Mouse (Mus musculus): ENCODE results near the gene Meiob. TPM values are rescaled to one million over a fixed set of nuclear protein-coding genes. Genes with fewer than 3 reads are reported as not detected.

The Meiob gene
- not detected for total RNA-seq (2021)
- long read RNA-seq, experiment 1 = 0 reads
- long read RNA-seq, experiment 2 = 0 reads

- DNase-seq (ENCODE audit: low spot score in 2 of 2) = peak; percentile 36 to 56
These were observed at the start of gene Meiob for GRCm38 (mm10) chr17:24803952-24804951. TSS of gene Meiob (plus strand) at chr17:24804289.

- DNase-seq (ENCODE audit: low spot score in 2 of 2) = no peak
These were observed 46.7 kb upstream of the Meiob start for GRCm38 (mm10) chr17:24757394-24757793.

GRCm38 (mm10) chr17:24761121-24761520 lies 43.0 kb upstream of the Meiob start:
- no peak for DNase-seq (ENCODE audit: low spot score in 2 of 2)

- DNase-seq (ENCODE audit: low spot score in 2 of 2) = no peak
These were observed 38.8 kb upstream of the Meiob start for GRCm38 (mm10) chr17:24765016-24765905.

GRCm38 (mm10) chr17:24766266-24766875 lies 37.7 kb upstream of the Meiob start:
- no peak for DNase-seq (ENCODE audit: low spot score in 2 of 2)

GRCm38 (mm10) chr17:24769146-24769545 lies 34.9 kb upstream of the Meiob start:
- DNase-seq (ENCODE audit: low spot score in 2 of 2) = no peak

GRCm38 (mm10) chr17:24773241-24773640 lies 30.8 kb upstream of the Meiob start:
- no peak for DNase-seq (ENCODE audit: low spot score in 2 of 2)

GRCm38 (mm10) chr17:24775173-24775572 lies 28.9 kb upstream of the Meiob start:
- no peak for DNase-seq (ENCODE audit: low spot score in 2 of 2)

GRCm38 (mm10) chr17:24777073-24777472 lies 27.0 kb upstream of the Meiob start:
- no peak for DNase-seq (ENCODE audit: low spot score in 2 of 2)

- no peak for DNase-seq (ENCODE audit: low spot score in 2 of 2)
These were observed 23.3 kb upstream of the Meiob start for GRCm38 (mm10) chr17:24780821-24781220.

- no peak for DNase-seq (ENCODE audit: low spot score in 2 of 2)
These were observed 11.9 kb upstream of the Meiob start for GRCm38 (mm10) chr17:24792190-24792589.

GRCm38 (mm10) chr17:24794791-24795190 lies 9.3 kb upstream of the Meiob start:
- no peak for DNase-seq (ENCODE audit: low spot score in 2 of 2)

- no peak for DNase-seq (ENCODE audit: low spot score in 2 of 2)
These were observed 7.1 kb upstream of the Meiob start for GRCm38 (mm10) chr17:24796969-24797368.

- DNase-seq (ENCODE audit: low spot score in 2 of 2) = no peak
These were observed 5.9 kb upstream of the Meiob start for GRCm38 (mm10) chr17:24798229-24798628.

GRCm38 (mm10) chr17:24799476-24799875 lies 4.6 kb upstream of the Meiob start:
- DNase-seq (ENCODE audit: low spot score in 2 of 2) = no peak

- no peak for DNase-seq (ENCODE audit: low spot score in 2 of 2)
These were observed 3.6 kb upstream of the Meiob start for GRCm38 (mm10) chr17:24800524-24800923.

- no peak for DNase-seq (ENCODE audit: low spot score in 2 of 2)
These were observed 7.1 kb downstream of the Meiob start for GRCm38 (mm10) chr17:24811211-24811610.

- no peak for DNase-seq (ENCODE audit: low spot score in 2 of 2)
These were observed 8.1 kb downstream of the Meiob start for GRCm38 (mm10) chr17:24812215-24812614.

- no peak for DNase-seq (ENCODE audit: low spot score in 2 of 2)
These were observed 11.2 kb downstream of the Meiob start for GRCm38 (mm10) chr17:24815256-24815655.

- DNase-seq (ENCODE audit: low spot score in 2 of 2) = no peak
These were observed 13.4 kb downstream of the Meiob start for GRCm38 (mm10) chr17:24817503-24817902.

GRCm38 (mm10) chr17:24818172-24818571 lies 14.1 kb downstream of the Meiob start:
- no peak for DNase-seq (ENCODE audit: low spot score in 2 of 2)
